In genomic region chr10:26982621-26983020, GRCm38 (mm10) we compare ENCODE assay signal across 18 mouse cellular contexts.
"Had no signal": no experiment of that assay in that cellular context is flagged by ENCODE, and none has a peak within 500 bp of the region (broad histone marks: within the 10 kb centered on the region; RNA-seq: fewer than 3 reads in every experiment).

No protein-coding gene starts in this region.

- H3K27me3 ChIP-seq: intestine, embryonic 15.5 days; kidney, embryonic 15.5 days; liver, embryonic 13.5 days; midbrain, embryonic 12.5 days; midbrain, embryonic 15.5 days; neural tube, embryonic 13.5 days had no signal

- H3K27ac ChIP-seq: intestine, embryonic 15.5 days; kidney, embryonic 15.5 days; layer of hippocampus, adult 2 months; liver, embryonic 13.5 days; midbrain, embryonic 12.5 days; midbrain, embryonic 15.5 days; neural tube, embryonic 13.5 days had no signal

- H3K4me2 ChIP-seq: intestine, embryonic 15.5 days; kidney, embryonic 15.5 days; liver, embryonic 13.5 days; midbrain, embryonic 12.5 days; midbrain, embryonic 15.5 days; neural tube, embryonic 13.5 days had no signal

- DNase-seq: kidney, adult 11 months; kidney, adult 8-10 months; kidney, postnatal 10 days; kidney, postnatal 4 days; layer of hippocampus, adult 9-11 months; liver, embryonic 13.5 days; lung, adult 2 months; lung, postnatal 14 days; lung, postnatal 4 days; thymus, adult 18-20 months; thymus, postnatal 36 days had no signal

- H3K9me3 ChIP-seq: intestine, embryonic 15.5 days; kidney, embryonic 15.5 days; liver, embryonic 13.5 days; midbrain, embryonic 12.5 days; midbrain, embryonic 15.5 days; neural tube, embryonic 13.5 days had no signal

- H3K9ac ChIP-seq: intestine, embryonic 15.5 days; kidney, embryonic 15.5 days; liver, embryonic 13.5 days; midbrain, embryonic 12.5 days; midbrain, embryonic 15.5 days; neural tube, embryonic 13.5 days had no signal

- H3K4me3 ChIP-seq: intestine, embryonic 15.5 days; kidney, embryonic 15.5 days; layer of hippocampus, adult 2 months; liver, embryonic 13.5 days; midbrain, embryonic 12.5 days; midbrain, embryonic 15.5 days; myocyte; neural tube, embryonic 13.5 days had no signal

- H3K36me3 ChIP-seq: intestine, embryonic 15.5 days; kidney, embryonic 15.5 days; liver, embryonic 13.5 days; midbrain, embryonic 12.5 days; midbrain, embryonic 15.5 days; neural tube, embryonic 13.5 days had no signal

- H3K4me1 ChIP-seq: intestine, embryonic 15.5 days; kidney, embryonic 15.5 days; liver, embryonic 13.5 days; midbrain, embryonic 12.5 days; midbrain, embryonic 15.5 days; neural tube, embryonic 13.5 days had no signal

- ATAC-seq: intestine, embryonic 15.5 days; midbrain, embryonic 15.5 days had no signal
